Mouse (Mus musculus): ENCODE data around the gene Gm21828. TPM values are rescaled to one million over a fixed set of nuclear protein-coding genes. Genes with fewer than 3 reads are reported as not detected.

The Gm21828 gene
- total RNA-seq (2023; ENCODE audit: inconsistent age), result not detected in 4 replicates

GRCm38 (mm10) chrY:13223828-13224227 lies at the start of gene Gm21828:
TSS of gene Gm21828 (minus strand) at chrY:13223928.

GRCm38 (mm10) chrY:13252091-13252490 lies 28.4 kb upstream of the Gm21828 start, which contains the start of the genes Gm21440 and Gm21454:
TSS of gene Gm21440 (plus strand) at chrY:13252391.
TSS of gene Gm21454 (plus strand) at chrY:13252442.

Other genes with a start within 250 kb of the Gm21828 start
- not detected in 4 replicates for gene Gm20807, start 181.0 kb downstream of the Gm21828 start, total RNA-seq (2023; ENCODE audit: inconsistent age)
- not detected in 4 replicates for gene Gm21891, start 90.4 kb downstream of the Gm21828 start, total RNA-seq (2023; ENCODE audit: inconsistent age)
- gene Gm21425, start 62.0 kb downstream of the Gm21828 start, total RNA-seq (2023; ENCODE audit: inconsistent age), result not detected in 4 replicates
- gene Gm21440, start 28.5 kb upstream of the Gm21828 start, total RNA-seq (2023; ENCODE audit: inconsistent age), result not detected in 4 replicates
- not detected in 4 replicates for gene Gm21454, start 28.5 kb upstream of the Gm21828 start, total RNA-seq (2023; ENCODE audit: inconsistent age)
- not detected in 4 replicates for gene Gm21725, start 125.1 kb upstream of the Gm21828 start, total RNA-seq (2023; ENCODE audit: inconsistent age)
- not detected in 4 replicates for gene Gm21866, start 241.7 kb upstream of the Gm21828 start, total RNA-seq (2023; ENCODE audit: inconsistent age)

Data from B cell, adult (primary cell).